38 mouse cellular contexts compared by ENCODE assay signal in the genomic region with DNA sequence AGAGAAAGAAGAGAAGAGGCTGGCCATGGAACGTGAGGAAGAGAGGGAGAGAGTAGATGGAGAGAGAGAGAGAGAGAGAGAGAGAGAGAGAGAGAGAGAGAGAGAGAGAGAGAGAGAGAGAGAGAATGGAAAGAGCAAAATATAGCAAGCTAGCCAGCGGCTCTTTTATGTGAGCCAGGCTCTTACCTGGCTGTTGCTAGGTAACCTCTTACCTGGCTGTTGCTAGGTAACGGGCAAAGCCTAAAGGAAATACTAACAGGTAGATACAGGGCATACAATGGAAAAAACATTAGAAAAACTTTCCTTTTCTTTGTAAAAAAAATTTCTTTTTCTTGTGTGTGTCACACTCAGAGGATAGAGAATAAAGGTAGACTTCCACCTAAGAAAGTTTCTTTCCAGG. TPM values are rescaled to one million over a fixed set of nuclear protein-coding genes. Genes with fewer than 3 reads are reported as not detected.
DNase-seq lines count a peak whose midpoint lies in the region; ATAC-seq and TF ChIP-seq lines count a peak whose summit lies in the region.
"Had no signal": no experiment of that assay in that cellular context is flagged by ENCODE, and none has a peak within 500 bp of the region (broad histone marks: within the 10 kb centered on the region; RNA-seq: fewer than 3 reads in every experiment).

No protein-coding gene starts in this region.

- no peak overlapping the region for H3K4me2 ChIP-seq in embryonic facial prominence, embryonic 11.5 days (ENCODE audit: low read depth, low read length)
- no peak overlapping the region for H3K4me2 ChIP-seq in hindbrain, postnatal 0 days (ENCODE audit: low read depth, low read length)
- H3K4me2 ChIP-seq in hindbrain, embryonic 11.5 days (replicated peaks; ENCODE audit: low read depth, low read length), result no peak overlapping the region
- H3K4me2 ChIP-seq in midbrain, embryonic 14.5 days (ENCODE audit: low read length), result no peak overlapping the region
- H3K4me2 ChIP-seq in midbrain, embryonic 13.5 days (replicated peaks), result no peak overlapping the region
- H3K4me2 ChIP-seq in midbrain, embryonic 16.5 days (ENCODE audit: low read length), result peak overlapping the region; percentile 31; the same call in 1 of the 2 replicates
- H3K4me2 ChIP-seq: embryonic facial prominence, embryonic 12.5 days; heart, embryonic 12.5 days; hindbrain, embryonic 15.5 days; intestine, embryonic 15.5 days; limb, embryonic 13.5 days; liver, embryonic 11.5 days; midbrain, embryonic 12.5 days; neural tube, embryonic 13.5 days had no signal

- H3K4me3 ChIP-seq in embryonic facial prominence, embryonic 11.5 days (ENCODE audit: low read depth, low read length), result no peak overlapping the region
- no peak overlapping the region for H3K4me3 ChIP-seq in embryonic facial prominence, embryonic 10.5 days
- no peak overlapping the region for H3K4me3 ChIP-seq in hindbrain, postnatal 0 days (ENCODE audit: low read length)
- H3K4me3 ChIP-seq in hindbrain, embryonic 11.5 days (ENCODE audit: low read depth, low read length), result no peak overlapping the region
- no peak overlapping the region for H3K4me3 ChIP-seq in midbrain, embryonic 14.5 days (replicated peaks; ENCODE audit: low read depth, low read length)
- no peak overlapping the region for H3K4me3 ChIP-seq in midbrain, embryonic 13.5 days (replicated peaks)
- no peak overlapping the region for H3K4me3 ChIP-seq in midbrain, embryonic 16.5 days (ENCODE audit: low read depth, low read length)
- H3K4me3 ChIP-seq: embryonic facial prominence, embryonic 12.5 days; gastrocnemius, adult 2 months; heart, embryonic 12.5 days; hindbrain, embryonic 15.5 days; intestine, embryonic 15.5 days; limb, embryonic 13.5 days; midbrain, embryonic 12.5 days; myocyte; neural tube, embryonic 13.5 days had no signal

- no peaks in the 10 kb centered on the region for H3K9me3 ChIP-seq in embryonic facial prominence, embryonic 11.5 days (replicated peaks; ENCODE audit: control insufficient read depth, low read length)
- H3K9me3 ChIP-seq in embryonic facial prominence, embryonic 10.5 days, result no peaks in the 10 kb centered on the region
- H3K9me3 ChIP-seq in hindbrain, postnatal 0 days (ENCODE audit: low read length), result no peaks in the 10 kb centered on the region
- no peaks in the 10 kb centered on the region for H3K9me3 ChIP-seq in hindbrain, embryonic 11.5 days (ENCODE audit: control insufficient read depth, low read length)
- H3K9me3 ChIP-seq in midbrain, embryonic 14.5 days (ENCODE audit: control insufficient read depth, low read length), result no peaks in the 10 kb centered on the region
- no peaks in the 10 kb centered on the region for H3K9me3 ChIP-seq in midbrain, embryonic 13.5 days
- H3K9me3 ChIP-seq in midbrain, embryonic 16.5 days (replicated peaks; ENCODE audit: control insufficient read depth, low read length, poor library complexity, severe bottlenecking), result no peaks in the 10 kb centered on the region
- H3K9me3 ChIP-seq: embryonic facial prominence, embryonic 12.5 days; heart, embryonic 12.5 days; hindbrain, embryonic 15.5 days; intestine, embryonic 15.5 days; limb, embryonic 13.5 days; midbrain, embryonic 12.5 days; neural tube, embryonic 13.5 days had no signal

- H3K27me3 ChIP-seq in embryonic facial prominence, embryonic 11.5 days (ENCODE audit: control insufficient read depth, insufficient read depth, low read length), result no peaks in the 10 kb centered on the region
- no peaks in the 10 kb centered on the region for H3K27me3 ChIP-seq in embryonic facial prominence, embryonic 10.5 days (replicated peaks; ENCODE audit: low read depth, poor library complexity, severe bottlenecking)
- no peaks in the 10 kb centered on the region for H3K27me3 ChIP-seq in hindbrain, postnatal 0 days (ENCODE audit: insufficient read depth, low read length)
- H3K27me3 ChIP-seq in hindbrain, embryonic 11.5 days (ENCODE audit: control insufficient read depth, insufficient read depth, low read length), result no peaks in the 10 kb centered on the region
- no peaks in the 10 kb centered on the region for H3K27me3 ChIP-seq in midbrain, embryonic 14.5 days (ENCODE audit: control insufficient read depth, insufficient read depth, low read length)
- H3K27me3 ChIP-seq in midbrain, embryonic 13.5 days, result no peaks in the 10 kb centered on the region
- no peaks in the 10 kb centered on the region for H3K27me3 ChIP-seq in midbrain, embryonic 16.5 days (ENCODE audit: control insufficient read depth, insufficient read depth, low read depth, low read length)
- H3K27me3 ChIP-seq: embryonic facial prominence, embryonic 12.5 days; heart, embryonic 12.5 days; hindbrain, embryonic 15.5 days; intestine, embryonic 15.5 days; limb, embryonic 13.5 days; midbrain, embryonic 12.5 days; neural tube, embryonic 13.5 days had no signal

- peak; percentile 13 for DNase-seq in embryonic facial prominence, embryonic 11.5 days (ENCODE audit: low spot score)
- no peak for DNase-seq in embryonic facial prominence, embryonic 10.5 days (ENCODE audit: low spot score)
- DNase-seq in hindbrain, postnatal 0 days (ENCODE audit: low spot score), result peak; percentile 50
- DNase-seq in hindbrain, embryonic 11.5 days (ENCODE audit: low spot score), result no peak
- peak; percentile 53 for DNase-seq in midbrain, embryonic 14.5 days
- DNase-seq in heart, adult 8-10 months (ENCODE audit: low spot score), result no peak
- DNase-seq: adrenal gland, adult 2 months; cerebellum, adult 8-10 months; cerebellum, postnatal 25 days; gastrocnemius, adult 2 months; gastrocnemius, postnatal 36 days; heart, adult 18-20 months; heart, postnatal 4 days; kidney, adult 8-10 months; kidney, postnatal 4 days; right cerebral cortex, postnatal 14 days; thymus, postnatal 14 days had no signal

- 61% methylated on average over 3 of the region's 3 CpGs for WGBS in embryonic facial prominence, embryonic 11.5 days
- 67% methylated on average over 3 of the region's 3 CpGs for WGBS in embryonic facial prominence, embryonic 10.5 days
- 49% methylated on average over 3 of the region's 3 CpGs for WGBS in hindbrain, postnatal 0 days
- 72% methylated on average over 3 of the region's 3 CpGs for WGBS in hindbrain, embryonic 11.5 days
- 51% methylated on average over 3 of the region's 3 CpGs for WGBS in midbrain, embryonic 14.5 days
- 62% methylated on average over 3 of the region's 3 CpGs for WGBS in midbrain, embryonic 13.5 days
- 42% methylated on average over 3 of the region's 3 CpGs for WGBS in midbrain, embryonic 16.5 days

- H3K9ac ChIP-seq in embryonic facial prominence, embryonic 11.5 days (replicated peaks; ENCODE audit: low read length), result no peak overlapping the region
- H3K9ac ChIP-seq in hindbrain, postnatal 0 days (replicated peaks; ENCODE audit: low read length), result no peak overlapping the region
- no peak overlapping the region for H3K9ac ChIP-seq in hindbrain, embryonic 11.5 days (ENCODE audit: low read depth, low read length)
- H3K9ac ChIP-seq in midbrain, embryonic 14.5 days (replicated peaks; ENCODE audit: low read length), result no peak overlapping the region
- no peak overlapping the region for H3K9ac ChIP-seq in midbrain, embryonic 13.5 days (replicated peaks)
- no peak overlapping the region for H3K9ac ChIP-seq in midbrain, embryonic 16.5 days (ENCODE audit: low read depth, low read length)
- H3K9ac ChIP-seq: embryonic facial prominence, embryonic 12.5 days; heart, embryonic 12.5 days; hindbrain, embryonic 15.5 days; intestine, embryonic 15.5 days; limb, embryonic 13.5 days; midbrain, embryonic 12.5 days; neural tube, embryonic 13.5 days had no signal

- H3K4me1 ChIP-seq in embryonic facial prominence, embryonic 11.5 days (ENCODE audit: control insufficient read depth, insufficient read depth, low read length), result peaks cover 3% of the 10 kb centered on the region; the same call in 1 of the 2 replicates
- H3K4me1 ChIP-seq in embryonic facial prominence, embryonic 10.5 days, result peaks cover 28% of the 10 kb centered on the region
- peaks cover 6% of the 10 kb centered on the region for H3K4me1 ChIP-seq in hindbrain, postnatal 0 days (ENCODE audit: insufficient read depth, low read length)
- 0 out of 2 replicates have a peak, but pooled peaks cover 3% of the 10 kb centered on the region for H3K4me1 ChIP-seq in hindbrain, embryonic 11.5 days (replicated peaks; ENCODE audit: control insufficient read depth, insufficient read depth, low read length)
- H3K4me1 ChIP-seq in midbrain, embryonic 14.5 days (ENCODE audit: control insufficient read depth, insufficient read depth, low read length), result peaks cover 11% of the 10 kb centered on the region
- H3K4me1 ChIP-seq in midbrain, embryonic 13.5 days (replicated peaks), result peaks cover 20% of the 10 kb centered on the region
- peaks cover 9% of the 10 kb centered on the region for H3K4me1 ChIP-seq in midbrain, embryonic 16.5 days (ENCODE audit: control insufficient read depth, insufficient read depth, low read length)

- no peaks in the 10 kb centered on the region for H3K36me3 ChIP-seq in embryonic facial prominence, embryonic 11.5 days (replicated peaks; ENCODE audit: control insufficient read depth, insufficient read depth, low read depth, low read length)
- H3K36me3 ChIP-seq in embryonic facial prominence, embryonic 10.5 days (replicated peaks), result no peaks in the 10 kb centered on the region
- H3K36me3 ChIP-seq in hindbrain, postnatal 0 days (ENCODE audit: insufficient read depth, low read length), result no peaks in the 10 kb centered on the region
- H3K36me3 ChIP-seq in hindbrain, embryonic 11.5 days (ENCODE audit: control insufficient read depth, insufficient read depth, low read length), result no peaks in the 10 kb centered on the region
- H3K36me3 ChIP-seq in midbrain, embryonic 14.5 days (ENCODE audit: control insufficient read depth, insufficient read depth, low read length), result no peaks in the 10 kb centered on the region
- H3K36me3 ChIP-seq in midbrain, embryonic 13.5 days, result no peaks in the 10 kb centered on the region
- H3K36me3 ChIP-seq in midbrain, embryonic 16.5 days (ENCODE audit: control insufficient read depth, insufficient read depth, low read length), result no peaks in the 10 kb centered on the region
- H3K36me3 ChIP-seq: embryonic facial prominence, embryonic 12.5 days; heart, embryonic 12.5 days; hindbrain, embryonic 15.5 days; intestine, embryonic 15.5 days; limb, embryonic 13.5 days; midbrain, embryonic 12.5 days; neural tube, embryonic 13.5 days had no signal

- no peak for ATAC-seq in embryonic facial prominence, embryonic 11.5 days (replicated peaks; ENCODE audit: insufficient number of reproducible peaks, low FRiP score, low TSS enrichment, low read depth)
- ATAC-seq in hindbrain, postnatal 0 days, result peak; percentile 65; the same call in 1 of the 2 replicates
- ATAC-seq in hindbrain, embryonic 11.5 days (ENCODE audit: low FRiP score), result no peak
- ATAC-seq in midbrain, embryonic 14.5 days (ENCODE audit: low FRiP score, low TSS enrichment), result no peak
- no peak for ATAC-seq in midbrain, embryonic 13.5 days
- peak; percentile 90 for ATAC-seq in midbrain, embryonic 16.5 days
- ATAC-seq: activated CD4-positive, CD25-positive, alpha-beta regulatory T cell, adult 4 months; intestine, embryonic 15.5 days had no signal

- H3K27ac ChIP-seq in embryonic facial prominence, embryonic 11.5 days (replicated peaks; ENCODE audit: low read depth, low read length), result no peak overlapping the region
- H3K27ac ChIP-seq in embryonic facial prominence, embryonic 10.5 days (replicated peaks), result no peak overlapping the region
- H3K27ac ChIP-seq in hindbrain, postnatal 0 days, result peak overlapping the region; percentile 66; the same call in 1 of the 2 replicates
- no peak overlapping the region for H3K27ac ChIP-seq in hindbrain, embryonic 11.5 days (ENCODE audit: low read depth, low read length)
- peak overlapping the region; percentile 62; the same call in 1 of the 2 replicates for H3K27ac ChIP-seq in midbrain, embryonic 14.5 days (replicated peaks; ENCODE audit: low read depth, low read length)
- H3K27ac ChIP-seq in midbrain, embryonic 13.5 days, result no peak overlapping the region; the same call in 1 of the 2 replicates
- H3K27ac ChIP-seq in midbrain, embryonic 16.5 days (ENCODE audit: low read length), result peak overlapping the region; percentile 88
- H3K27ac ChIP-seq: embryonic facial prominence, embryonic 12.5 days; gastrocnemius, adult 2 months; hindbrain, embryonic 15.5 days; intestine, embryonic 15.5 days; kidney, postnatal 0 days; limb, embryonic 13.5 days; midbrain, embryonic 12.5 days; neural tube, embryonic 13.5 days had no signal

- TF ChIP-seq CTCF in hindbrain, postnatal 0 days (IDR thresholded peaks at IDR 0.05; ENCODE audit: low read depth), result no peak

RNA-seq across cellular contexts. Expression of a gene that starts 2.5 kb away (rescaled TPM):
- polyA plus RNA-seq in embryonic facial prominence, embryonic 11.5 days (2014; fragmentation: Nextera tagmentation; extraction: Ambion mirVana), result 21.0 and 22.4 TPM in 2 replicates
- 16.6 and 18.7 TPM in 2 replicates for polyA plus RNA-seq in embryonic facial prominence, embryonic 10.5 days (2016; fragmentation: Nextera tagmentation; extraction: Ambion mirVana)
- 28.5 and 36.5 TPM in 2 replicates for total RNA-seq in hindbrain, postnatal 0 days (2014; rRNA removed)
- 40.9 and 46.5 TPM in 2 replicates for polyA plus RNA-seq in hindbrain, postnatal 0 days (2015; fragmentation: Nextera tagmentation; extraction: Ambion mirVana)
- 38.0 and 46.1 TPM in 2 replicates for polyA plus RNA-seq in hindbrain, embryonic 11.5 days (2014; fragmentation: Nextera tagmentation; extraction: Ambion mirVana)
- polyA plus RNA-seq in midbrain, embryonic 14.5 days (2014; fragmentation: Nextera tagmentation; extraction: Ambion mirVana), result 19.7 and 33.6 TPM in 2 replicates
- 32.6 and 33.1 TPM in 2 replicates for polyA plus RNA-seq in midbrain, embryonic 13.5 days (2015; fragmentation: Nextera tagmentation; extraction: Ambion mirVana)
- polyA plus RNA-seq in midbrain, embryonic 16.5 days (2015; fragmentation: Nextera tagmentation; extraction: Ambion mirVana), result 28.3 and 29.0 TPM in 2 replicates
- 10 to 100 TPM; 58.4 to 76.5 (median 69.2) TPM for total RNA-seq in heart, adult 8-10 months (2022)
- total RNA-seq: CH12.LX had no signal
- polyA plus RNA-seq: activated CD4-positive, CD25-positive, alpha-beta regulatory T cell, adult 4 months had no signal

RNA-seq across cellular contexts. Expression of a gene that starts 20.9 kb away (rescaled TPM):
- polyA plus RNA-seq in embryonic facial prominence, embryonic 11.5 days (2014; fragmentation: Nextera tagmentation; extraction: Ambion mirVana), result 30.6 and 36.1 TPM in 2 replicates
- 22.7 and 25.8 TPM in 2 replicates for polyA plus RNA-seq in embryonic facial prominence, embryonic 10.5 days (2016; fragmentation: Nextera tagmentation; extraction: Ambion mirVana)
- total RNA-seq in hindbrain, postnatal 0 days (2014; rRNA removed), result 12.8 and 22.6 TPM in 2 replicates
- polyA plus RNA-seq in hindbrain, postnatal 0 days (2015; fragmentation: Nextera tagmentation; extraction: Ambion mirVana), result 16.8 and 17.7 TPM in 2 replicates
- 39.7 and 42.1 TPM in 2 replicates for polyA plus RNA-seq in hindbrain, embryonic 11.5 days (2014; fragmentation: Nextera tagmentation; extraction: Ambion mirVana)
- 11.7 and 19.5 TPM in 2 replicates for polyA plus RNA-seq in midbrain, embryonic 14.5 days (2014; fragmentation: Nextera tagmentation; extraction: Ambion mirVana)
- 15.6 and 16.6 TPM in 2 replicates for polyA plus RNA-seq in midbrain, embryonic 13.5 days (2015; fragmentation: Nextera tagmentation; extraction: Ambion mirVana)
- polyA plus RNA-seq in midbrain, embryonic 16.5 days (2015; fragmentation: Nextera tagmentation; extraction: Ambion mirVana), result 22.9 and 23.4 TPM in 2 replicates
- 10 to 100 TPM; 11.8 to 37.6 (median 13.6) TPM for total RNA-seq in heart, adult 8-10 months (2022)

RNA-seq across cellular contexts. Expression of a gene that starts 34.3 kb away (rescaled TPM):
- polyA plus RNA-seq in embryonic facial prominence, embryonic 11.5 days (2014; fragmentation: Nextera tagmentation; extraction: Ambion mirVana), result 5.9 and 6.4 TPM in 2 replicates
- polyA plus RNA-seq in embryonic facial prominence, embryonic 10.5 days (2016; fragmentation: Nextera tagmentation; extraction: Ambion mirVana), result 8.0 and 9.5 TPM in 2 replicates
- 2.9 and 4.3 TPM in 2 replicates for total RNA-seq in hindbrain, postnatal 0 days (2014; rRNA removed)
- 3.8 and 6.1 TPM in 2 replicates for polyA plus RNA-seq in hindbrain, postnatal 0 days (2015; fragmentation: Nextera tagmentation; extraction: Ambion mirVana)
- 7.1 TPM in 2 replicates for polyA plus RNA-seq in hindbrain, embryonic 11.5 days (2014; fragmentation: Nextera tagmentation; extraction: Ambion mirVana)
- polyA plus RNA-seq in midbrain, embryonic 14.5 days (2014; fragmentation: Nextera tagmentation; extraction: Ambion mirVana), result 2.0 and 3.3 TPM in 2 replicates
- 7.9 and 8.1 TPM in 2 replicates for polyA plus RNA-seq in midbrain, embryonic 13.5 days (2015; fragmentation: Nextera tagmentation; extraction: Ambion mirVana)
- polyA plus RNA-seq in midbrain, embryonic 16.5 days (2015; fragmentation: Nextera tagmentation; extraction: Ambion mirVana), result 4.3 and 4.8 TPM in 2 replicates
- total RNA-seq in heart, adult 8-10 months (2022), result 1 to 10 TPM; 1.2 to 1.8 (median 1.4) TPM
- total RNA-seq: CH12.LX; gastrocnemius, adult 2 months had no signal
- polyA plus RNA-seq: activated CD4-positive, CD25-positive, alpha-beta regulatory T cell, adult 4 months had no signal

RNA-seq across cellular contexts. Expression of a gene that starts 43.8 kb away (rescaled TPM):
- polyA plus RNA-seq in embryonic facial prominence, embryonic 11.5 days (2014; fragmentation: Nextera tagmentation; extraction: Ambion mirVana), result 6.2 and 6.6 TPM in 2 replicates
- 8.1 and 8.9 TPM in 2 replicates for polyA plus RNA-seq in embryonic facial prominence, embryonic 10.5 days (2016; fragmentation: Nextera tagmentation; extraction: Ambion mirVana)
- 10.0 and 16.8 TPM in 2 replicates for total RNA-seq in hindbrain, postnatal 0 days (2014; rRNA removed)
- polyA plus RNA-seq in hindbrain, postnatal 0 days (2015; fragmentation: Nextera tagmentation; extraction: Ambion mirVana), result 12.3 and 13.1 TPM in 2 replicates
- 13.7 and 16.4 TPM in 2 replicates for polyA plus RNA-seq in hindbrain, embryonic 11.5 days (2014; fragmentation: Nextera tagmentation; extraction: Ambion mirVana)
- 23.5 and 24.7 TPM in 2 replicates for polyA plus RNA-seq in midbrain, embryonic 14.5 days (2014; fragmentation: Nextera tagmentation; extraction: Ambion mirVana)
- polyA plus RNA-seq in midbrain, embryonic 13.5 days (2015; fragmentation: Nextera tagmentation; extraction: Ambion mirVana), result 30.7 and 32.0 TPM in 2 replicates
- polyA plus RNA-seq in midbrain, embryonic 16.5 days (2015; fragmentation: Nextera tagmentation; extraction: Ambion mirVana), result 27.7 and 28.1 TPM in 2 replicates
- under 1 TPM; 0.46 to 0.84 (median 0.50) TPM for total RNA-seq in heart, adult 8-10 months (2022)

RNA-seq across cellular contexts. Expression of a gene that starts 44.7 kb away (rescaled TPM):
- 0.11 and 0.20 TPM in 2 replicates for polyA plus RNA-seq in embryonic facial prominence, embryonic 11.5 days (2014; fragmentation: Nextera tagmentation; extraction: Ambion mirVana)
- 0.21 and 0.27 TPM in 2 replicates for polyA plus RNA-seq in embryonic facial prominence, embryonic 10.5 days (2016; fragmentation: Nextera tagmentation; extraction: Ambion mirVana)
- 0.75 TPM in 1 of 2 replicates, not detected in the other for total RNA-seq in hindbrain, postnatal 0 days (2014; rRNA removed)
- not detected in 2 replicates for polyA plus RNA-seq in hindbrain, postnatal 0 days (2015; fragmentation: Nextera tagmentation; extraction: Ambion mirVana)
- not detected in 2 replicates for polyA plus RNA-seq in hindbrain, embryonic 11.5 days (2014; fragmentation: Nextera tagmentation; extraction: Ambion mirVana)
- polyA plus RNA-seq in midbrain, embryonic 14.5 days (2014; fragmentation: Nextera tagmentation; extraction: Ambion mirVana), result not detected in 2 replicates
- polyA plus RNA-seq in midbrain, embryonic 13.5 days (2015; fragmentation: Nextera tagmentation; extraction: Ambion mirVana), result not detected in 2 replicates
- not detected in 2 replicates for polyA plus RNA-seq in midbrain, embryonic 16.5 days (2015; fragmentation: Nextera tagmentation; extraction: Ambion mirVana)
- under 1 TPM in 2 of 4 experiments, not detected in 2; 0.14 to 0.16 TPM for total RNA-seq in heart, adult 8-10 months (2022)
- total RNA-seq: adrenal gland, adult 2 months; heart, adult 18-20 months; layer of hippocampus, adult 8-10 months; layer of hippocampus, postnatal 25 days; left cerebral cortex, adult 8-10 months; left cerebral cortex, postnatal 36 days had no signal
- polyA plus RNA-seq: activated CD4-positive, CD25-positive, alpha-beta regulatory T cell, adult 4 months; adrenal gland, adult 2 months; forebrain, embryonic 11.5 days; hindbrain, embryonic 15.5 days; neural tube, embryonic 13.5 days; stomach, embryonic 14.5 days; urinary bladder, adult 2 months had no signal

Comparison
In these comparisons a context has a peak if more than half of its experiments do, and no peak if none do; other contexts are left out.
1. ATAC-seq: peak in hindbrain, postnatal 0 days (single experiment) and midbrain, embryonic 16.5 days (single experiment); none in embryonic facial prominence, embryonic 11.5 days (single experiment), hindbrain, embryonic 11.5 days (single experiment), midbrain, embryonic 14.5 days (single experiment) and midbrain, embryonic 13.5 days (single experiment).
2. DNase-seq: peak in embryonic facial prominence, embryonic 11.5 days (single experiment), hindbrain, postnatal 0 days (single experiment) and midbrain, embryonic 14.5 days (single experiment); none in embryonic facial prominence, embryonic 10.5 days (single experiment), hindbrain, embryonic 11.5 days (single experiment) and heart, adult 8-10 months (single experiment).
3. H3K27ac ChIP-seq: peak in hindbrain, postnatal 0 days (single experiment), midbrain, embryonic 14.5 days (single experiment) and midbrain, embryonic 16.5 days (single experiment); none in embryonic facial prominence, embryonic 11.5 days (single experiment), embryonic facial prominence, embryonic 10.5 days (single experiment), hindbrain, embryonic 11.5 days (single experiment) and midbrain, embryonic 13.5 days (single experiment).